Mouse (Mus musculus) forelimb bud, embryonic 11.5 days (tissue): ENCODE measurements around the gene Cdk18.

Experiments used
- DNase-seq: peaks from one replicate; pipeline ENCODE4 v3.0.0-alpha.2; 2012; ENCODE audit warnings: low read depth, low spot score

The Cdk18 gene

GRCm38 (mm10) chr1:132113098-132113497 lies 26.4 kb downstream of the Cdk18 start:
- DNase-seq, result no peak

GRCm38 (mm10) chr1:132112426-132112825 lies 27.1 kb downstream of the Cdk18 start:
- DNase-seq, result no peak

- no peak for DNase-seq
Observed at GRCm38 (mm10) chr1:132111411-132111810, 28.1 kb downstream of the Cdk18 start.

- DNase-seq, result no peak
Observed at GRCm38 (mm10) chr1:132109368-132109767, 30.1 kb downstream of the Cdk18 start.

GRCm38 (mm10) chr1:132104353-132104752 lies 35.1 kb downstream of the Cdk18 start:
- no peak for DNase-seq

GRCm38 (mm10) chr1:132101953-132102697 lies 37.4 kb downstream of the Cdk18 start:
- DNase-seq, result peak; percentile 48

GRCm38 (mm10) chr1:132099775-132100174 lies 39.7 kb downstream of the Cdk18 start:
- DNase-seq, result no peak

GRCm38 (mm10) chr1:132099016-132099415 lies 40.5 kb downstream of the Cdk18 start:
- no peak for DNase-seq

GRCm38 (mm10) chr1:132098076-132098475 lies 41.4 kb downstream of the Cdk18 start:
- DNase-seq, result no peak

- DNase-seq, result no peak
Observed at GRCm38 (mm10) chr1:132095356-132096004, 44.0 kb downstream of the Cdk18 start.

GRCm38 (mm10) chr1:132093269-132093668 lies 46.2 kb downstream of the Cdk18 start:
- DNase-seq, result no peak

GRCm38 (mm10) chr1:132090266-132090665 lies 49.2 kb downstream of the Cdk18 start:
- no peak for DNase-seq

- no peak for DNase-seq
Observed at GRCm38 (mm10) chr1:132089767-132090166, 49.7 kb downstream of the Cdk18 start.

- no peak for DNase-seq
Observed at GRCm38 (mm10) chr1:132088181-132088671, 51.3 kb downstream of the Cdk18 start.

GRCm38 (mm10) chr1:132085181-132086049 lies 54.1 kb downstream of the Cdk18 start:
- no peak for DNase-seq

GRCm38 (mm10) chr1:132078413-132078812 lies 61.1 kb downstream of the Cdk18 start:
- DNase-seq, result no peak

GRCm38 (mm10) chr1:132075576-132075975 lies 63.9 kb downstream of the Cdk18 start:
- DNase-seq, result no peak

- DNase-seq, result no peak
Observed at GRCm38 (mm10) chr1:132070659-132071058, 68.8 kb downstream of the Cdk18 start.

GRCm38 (mm10) chr1:132069436-132069835 lies 70.0 kb downstream of the Cdk18 start:
- DNase-seq, result no peak

- no peak for DNase-seq
Observed at GRCm38 (mm10) chr1:132067261-132068255, 71.9 kb downstream of the Cdk18 start, which contains the start of gene Mfsd4a. Gene Mfsd4a (minus strand): TSS chr1:132068062.
